Mouse (Mus musculus): ENCODE results near the gene Fam199x.

- no peak for TF ChIP-seq CTCF (IDR thresholded peaks at IDR 0.05; ENCODE audit: low read depth, low read length)
- TF ChIP-seq POLR2A (IDR thresholded peaks at IDR 0.05; ENCODE audit: insufficient read depth, low read length), result no peak
Measured at GRCm38 (mm10) chrX:137019310-137019709, 30.1 kb upstream of the Fam199x start.

Measured in ES-Bruce4 (cell line).